Mouse (Mus musculus) WW6 (cell line): ENCODE results near the gene Chst10.

Experiments
- DNase-seq: peaks from one replicate; pipeline ENCODE4 v3.0.0-alpha.2; 2013; ENCODE audit warnings: low read depth, low spot score

The Chst10 gene

GRCm38 (mm10) chr1:38869398-38870195 lies 28.4 kb downstream of the Chst10 start:
- no peak for DNase-seq

GRCm38 (mm10) chr1:38866242-38866641 lies 31.7 kb downstream of the Chst10 start:
- no peak for DNase-seq

DNA sequence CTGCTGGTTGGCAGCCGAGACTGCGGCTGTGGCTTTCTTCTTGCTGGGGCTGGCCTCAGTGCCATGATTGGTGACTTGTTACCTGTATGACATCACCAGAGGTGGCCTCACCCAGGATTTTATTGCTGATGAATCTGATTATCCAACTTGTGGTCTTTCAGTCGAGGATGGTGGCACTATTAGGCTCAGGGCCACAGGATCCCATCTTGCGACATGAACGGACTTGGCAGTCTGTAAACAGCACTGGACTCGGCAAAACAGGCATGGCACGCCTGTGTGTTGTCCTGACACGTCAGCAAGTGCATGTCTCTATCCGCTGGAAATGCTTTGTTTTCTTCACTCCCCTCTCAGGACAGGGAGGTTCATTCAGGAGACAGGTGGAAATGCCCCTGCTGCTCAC lies 33.6 kb downstream of the Chst10 start:
- no peak for DNase-seq

- DNase-seq: no peak
These were observed 35.7 kb downstream of the Chst10 start for GRCm38 (mm10) chr1:38862213-38862612.

- no peak for DNase-seq
These were observed 37.0 kb downstream of the Chst10 start for GRCm38 (mm10) chr1:38860867-38861524.

GRCm38 (mm10) chr1:38860207-38860606 lies 37.8 kb downstream of the Chst10 start:
- no peak for DNase-seq

GRCm38 (mm10) chr1:38856196-38856595 lies 41.8 kb downstream of the Chst10 start:
- peak; percentile 42 for DNase-seq

GRCm38 (mm10) chr1:38852250-38852649 lies 45.7 kb downstream of the Chst10 start:
- DNase-seq: no peak

DNA sequence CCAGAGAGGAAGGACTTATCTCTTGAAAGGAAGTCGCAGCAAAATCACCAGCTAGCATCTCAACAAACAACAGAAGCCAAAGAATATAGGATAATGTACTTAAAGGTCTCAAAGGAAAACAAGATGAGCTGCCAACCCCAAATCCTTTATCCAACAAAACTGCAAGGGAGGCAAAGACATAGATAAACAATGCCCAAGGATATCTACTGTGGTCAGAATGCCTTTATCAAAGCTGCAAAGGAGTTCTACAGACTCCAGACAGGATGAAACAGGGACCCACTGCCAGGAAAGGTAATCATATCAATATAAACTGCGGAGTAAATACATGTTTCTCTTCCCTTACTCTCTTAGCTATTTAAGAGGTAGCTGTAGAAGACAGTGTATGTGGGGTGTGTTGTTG lies 47.3 kb downstream of the Chst10 start:
- DNase-seq: no peak

GRCm38 (mm10) chr1:38848451-38849289 lies 49.3 kb downstream of the Chst10 start:
- no peak for DNase-seq

- no peak for DNase-seq
These were observed 50.0 kb downstream of the Chst10 start for GRCm38 (mm10) chr1:38847975-38848374.

GRCm38 (mm10) chr1:38843275-38843674 lies 54.7 kb downstream of the Chst10 start:
- no peak for DNase-seq

- DNase-seq: no peak
These were observed 55.1 kb downstream of the Chst10 start for GRCm38 (mm10) chr1:38842861-38843260.

- no peak for DNase-seq
These were observed 58.0 kb downstream of the Chst10 start for GRCm38 (mm10) chr1:38839944-38840343.

DNA sequence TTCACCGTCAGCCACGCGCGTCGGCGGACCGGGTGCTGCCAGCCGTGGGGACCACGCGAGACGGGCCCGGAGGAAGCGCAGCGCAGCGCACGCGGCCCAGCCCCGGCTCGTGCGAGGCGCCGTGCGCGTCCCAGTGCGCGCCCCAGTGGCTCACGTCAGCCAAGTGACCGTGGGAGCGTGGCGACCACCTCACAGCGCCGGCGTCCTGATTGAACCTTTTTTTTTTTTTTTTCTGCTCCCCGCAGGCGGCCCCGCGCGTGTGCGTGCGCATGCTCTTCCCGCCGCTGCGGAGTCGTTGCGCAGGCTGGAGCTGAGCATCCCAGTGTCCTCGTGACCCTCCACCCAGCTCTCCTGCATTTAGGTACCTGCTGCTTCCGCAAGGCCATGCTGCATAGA lies 61.5 kb downstream of the Chst10 start, which contains the start of gene Lonrf2:
TSS of gene Lonrf2 (minus strand) at position 235 of the 396 bp plus-strand sequence.
- DNase-seq: no peak

DNA sequence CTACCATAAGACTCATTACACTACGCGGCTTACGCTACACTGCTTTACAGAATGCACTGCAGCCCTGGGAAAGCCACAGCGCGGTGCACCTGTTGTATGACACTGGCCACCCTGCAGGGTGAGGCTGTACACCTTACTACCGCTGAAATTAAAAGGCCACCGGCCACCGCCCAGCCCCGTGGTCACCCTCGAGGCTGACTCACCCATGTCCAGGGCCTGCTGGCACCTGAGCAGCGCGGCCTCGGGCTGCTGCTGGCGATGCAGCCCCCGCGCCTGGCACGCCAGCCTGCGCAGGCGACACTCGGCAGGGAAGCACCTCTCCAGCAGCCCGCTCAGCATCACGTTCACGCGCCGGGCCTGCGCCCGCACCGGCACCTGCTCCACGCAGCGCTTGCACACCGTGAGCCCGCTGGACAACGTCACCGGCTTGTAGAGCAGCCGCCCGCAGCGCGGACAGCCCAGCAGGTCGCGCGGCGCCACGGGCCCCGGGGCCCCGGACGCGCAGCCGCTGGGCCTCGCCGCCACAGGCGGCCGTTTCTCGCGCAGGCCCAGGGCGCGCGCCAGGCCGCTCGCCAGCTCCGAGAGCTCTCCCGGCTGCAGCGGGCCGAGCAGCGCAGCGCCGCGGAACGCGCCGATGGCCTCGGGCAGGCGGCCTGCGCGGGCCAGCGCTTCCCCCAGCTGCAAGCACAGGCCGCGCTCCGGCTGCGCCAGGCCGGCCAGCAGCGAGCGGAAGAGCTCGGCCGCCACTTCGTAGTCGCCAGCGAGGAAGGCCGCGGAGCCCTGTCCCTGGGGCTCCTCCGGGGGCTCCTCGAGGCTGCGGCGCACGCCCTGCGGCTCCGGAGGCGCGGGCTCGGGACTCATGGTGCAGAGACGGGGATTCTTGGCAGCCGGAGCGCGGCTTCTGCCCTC lies 62.1 kb downstream of the Chst10 start:
- no peak for DNase-seq

DNA sequence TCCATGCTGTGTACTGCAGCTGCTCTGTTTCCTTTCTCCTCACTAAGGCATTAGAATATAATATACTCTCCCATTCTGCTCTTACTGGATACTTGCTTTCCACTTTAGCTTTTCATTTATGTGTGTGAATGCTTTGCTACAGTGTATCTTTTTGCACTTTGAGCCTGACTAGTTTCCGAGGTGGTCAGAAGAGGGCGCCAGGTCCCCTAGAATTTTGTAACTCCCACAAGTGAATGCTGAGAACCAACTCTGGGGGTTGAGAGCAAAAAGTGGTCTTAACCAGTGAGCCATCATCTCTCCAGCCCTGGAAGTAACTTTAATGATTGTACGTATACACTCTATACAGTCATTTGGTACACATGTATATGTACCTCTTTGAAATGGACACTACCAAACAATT lies 63.1 kb downstream of the Chst10 start:
- no peak for DNase-seq

- no peak for DNase-seq
These were observed 73.0 kb downstream of the Chst10 start for GRCm38 (mm10) chr1:38824926-38825325.

DNA sequence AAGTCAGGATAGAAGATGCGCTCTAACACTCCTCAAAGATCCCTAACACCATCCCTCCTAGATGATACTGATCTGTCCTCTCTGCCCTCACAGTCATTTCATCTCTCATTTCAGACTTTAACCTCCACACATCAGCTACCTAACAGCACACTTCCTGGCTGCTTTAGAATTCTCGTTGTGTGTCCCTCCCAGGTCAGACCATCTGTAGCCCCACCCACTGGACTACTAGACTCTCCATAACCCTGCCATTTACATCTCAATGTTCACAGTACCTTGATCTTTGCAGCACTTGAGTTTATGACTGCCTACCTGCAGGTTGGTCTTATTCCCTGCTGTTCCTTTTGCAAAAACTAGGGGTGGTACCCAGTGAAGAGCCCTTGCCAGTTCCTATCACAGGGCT lies 74.1 kb downstream of the Chst10 start:
- no peak for DNase-seq

GRCm38 (mm10) chr1:38819691-38820090 lies 78.3 kb downstream of the Chst10 start:
- no peak for DNase-seq

DNA sequence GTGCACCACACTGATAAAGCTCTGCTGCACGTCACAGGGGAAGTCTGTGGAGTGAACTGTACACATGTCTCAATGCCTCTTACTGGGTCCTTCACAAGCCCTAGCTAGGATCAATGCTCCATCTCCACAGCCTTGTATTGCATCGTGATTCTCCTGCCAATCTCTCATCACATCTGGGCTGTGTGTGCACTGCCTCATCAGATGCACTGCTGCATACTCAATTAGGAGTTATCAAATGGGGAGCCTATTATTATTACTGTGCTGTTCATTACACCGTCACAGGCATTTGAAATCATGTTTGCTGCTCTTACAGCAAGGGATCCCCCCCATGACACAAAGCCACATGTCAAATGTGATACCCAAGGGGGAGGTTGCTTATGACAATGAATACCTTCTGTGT lies 80.3 kb downstream of the Chst10 start:
- DNase-seq: no peak
